Mouse (Mus musculus) lung, postnatal 0 days (tissue): ENCODE measurements around the gene Usp27x. TPM values are rescaled to one million over a fixed set of nuclear protein-coding genes. Genes with fewer than 3 reads are reported as not detected.

Experiments used
- ATAC-seq: fragments of 200-750 bp; cut with Nextera tagmentation; 2 replicates; pipeline ENCODE4 v1.8.0; 2017; ENCODE audit warnings: moderate library complexity
- DNase-seq: peaks from one replicate; pipeline ENCODE4 v3.0.0-alpha.2; 2016; ENCODE audit warnings: low spot score
- H3K27ac ChIP-seq: fragments of 300-500 bp; sonication (generic); 2 replicates; pipeline ENCODE4 v1.5.1; 2014; ENCODE audit warnings: antibody characterized with exemption, mild to moderate bottlenecking, low read length, mixed read lengths
- H3K27me3 ChIP-seq: fragments of 300-500 bp; sonication (generic); replicated peaks from 2 replicates; pipeline ENCODE4 v1.6.1; 2014; ENCODE audit warnings: low read length, mixed read lengths; ENCODE audit not compliant: insufficient read depth
- H3K36me3 ChIP-seq: fragments of 300-500 bp; sonication (generic); 2 replicates; pipeline ENCODE4 v1.6.1; 2014; ENCODE audit warnings: low read length, mixed read lengths; ENCODE audit not compliant: insufficient read depth
- H3K4me1 ChIP-seq: fragments of 300-500 bp; sonication (generic); 2 replicates; pipeline ENCODE4 v1.6.1; 2014; ENCODE audit warnings: antibody characterized with exemption, low read depth, low read length, mixed read lengths; ENCODE audit not compliant: insufficient read depth
- H3K4me2 ChIP-seq: fragments of 300-500 bp; sonication (generic); replicated peaks from 2 replicates; pipeline ENCODE4 v1.6.1; 2014; ENCODE audit warnings: low read depth, mild to moderate bottlenecking, low read length, moderate library complexity, mixed read lengths
- H3K4me3 ChIP-seq: fragments of 300-500 bp; sonication (generic); 2 replicates; pipeline ENCODE4 v1.5.1; 2014; ENCODE audit warnings: low read depth, low read length
- H3K9ac ChIP-seq: fragments of 300-500 bp; sonication (generic); replicated peaks from 2 replicates; pipeline ENCODE4 v1.6.1; 2014; ENCODE audit warnings: low read depth, mild to moderate bottlenecking
- H3K9me3 ChIP-seq: fragments of 300-500 bp; sonication (generic); 2 replicates; pipeline ENCODE4 v1.6.1; 2016; ENCODE audit warnings: low read length, mixed read lengths
- CTCF ChIP-seq: IDR thresholded peaks from 2 replicates; pipeline ENCODE4 v1.5.1; 2016; ENCODE audit warnings: antibody characterized with exemption, mild to moderate bottlenecking
- EP300 ChIP-seq: IDR thresholded peaks from 2 replicates; pipeline ENCODE4 v1.6.1; 2016; ENCODE audit warnings: antibody characterized with exemption, mild to moderate bottlenecking, control low read depth
- WGBS: fragments of 180-500 bp; shearing (Covaris S2); extraction: QIAGEN DNeasy Blood & Tissue Kit; methylation state at CpG from one replicate; pipeline ENCODE4 v1.1.7; 2014; 5-methylcytosine and 5-hydroxymethylcytosine counted together
- polyA plus RNA-seq: library from polyadenylated mRNA; unstranded; fragments of >200 nt; fragmentation: Nextera tagmentation; extraction: Ambion mirVana; gene quantifications from 2 replicates; pipeline ENCODE4 v1.2.1, GENCODE M21; 2015

Gene Usp27x
- polyA plus RNA-seq, 1 experiment from 2014 or later, result 0.62 TPM

DNA sequence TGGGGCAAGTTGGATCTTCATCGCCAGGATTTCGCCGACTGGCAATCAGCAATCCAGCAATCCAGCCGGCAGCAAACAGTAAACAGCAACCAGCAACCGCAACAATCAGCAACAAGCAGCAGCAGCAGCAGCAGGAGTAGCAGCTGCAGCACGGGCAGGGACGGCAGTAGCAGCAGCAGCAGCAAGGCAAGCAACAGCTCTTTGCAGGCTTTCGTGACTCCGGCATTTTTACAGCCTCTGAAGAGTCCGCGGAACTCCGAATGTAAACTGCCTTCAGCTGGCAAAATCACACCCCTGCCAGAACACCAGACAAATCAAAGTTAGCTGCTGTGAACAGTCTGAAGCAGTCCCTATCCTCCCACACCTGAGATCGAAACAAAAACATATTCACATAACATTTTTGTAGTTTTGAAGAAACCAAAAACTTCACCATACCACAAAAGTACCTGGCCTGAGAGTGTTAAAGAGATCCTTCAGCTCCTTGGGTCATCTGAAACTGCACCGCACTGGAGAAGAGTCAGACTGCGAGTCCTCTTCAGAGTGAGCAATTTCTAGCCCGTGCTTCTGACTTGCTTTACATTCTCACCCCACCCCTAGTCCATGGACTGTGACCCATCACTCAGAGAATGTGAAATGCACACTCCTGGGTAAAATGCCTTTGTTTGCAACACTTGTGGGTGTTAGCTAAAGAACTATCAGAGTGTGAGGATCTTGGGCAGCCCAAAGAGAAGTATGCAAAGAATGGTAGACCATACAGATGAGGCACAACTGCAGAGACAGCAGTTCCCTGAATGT lies 36.8 kb upstream of the Usp27x start:
- DNase-seq (no peak), ATAC-seq (no peak)
- Histone ChIP-seq H3K27ac (no peak overlapping the region), H3K4me3 (no peak overlapping the region), H3K4me1 (no peaks in the 10 kb centered on the region), H3K27me3 (no peaks in the 10 kb centered on the region), H3K9ac (no peak overlapping the region), H3K9me3 (no peaks in the 10 kb centered on the region), H3K4me2 (0 out of 2 replicates have a peak overlapping the region, but pooled peaks have one; percentile 17), H3K36me3 (no peaks in the 10 kb centered on the region)
- WGBS, result 53% methylated on average over 16 of the region's 16 CpGs
- TF ChIP-seq CTCF, result no peak
- no peak for TF ChIP-seq EP300

DNA sequence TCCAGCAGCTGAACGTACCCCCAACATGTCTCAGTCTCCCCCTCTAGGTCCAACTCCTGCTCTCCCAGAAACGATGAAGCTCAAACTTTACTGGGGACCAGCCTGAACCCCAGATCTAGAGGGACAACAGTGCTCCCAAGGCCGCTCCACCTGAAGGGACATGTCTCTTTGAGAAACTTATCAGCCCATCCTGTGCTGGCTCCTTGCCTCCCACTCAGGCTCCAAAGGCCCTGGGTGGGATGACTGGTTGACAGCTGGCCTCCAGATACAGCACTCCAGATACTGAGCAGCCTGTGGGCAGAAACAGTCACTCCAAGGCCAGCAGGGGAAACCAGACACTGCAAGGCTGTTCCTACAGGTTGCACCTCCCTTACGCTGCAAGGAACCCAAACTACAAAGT lies 956 bp upstream of the Usp27x start:
- no peaks in the 10 kb centered on the region for H3K9me3 ChIP-seq
- no peak overlapping the region for H3K9ac ChIP-seq
- H3K4me1 ChIP-seq, result no peaks in the 10 kb centered on the region
- ATAC-seq, result no peak
- no peaks in the 10 kb centered on the region for H3K27me3 ChIP-seq
- DNase-seq, result no peak
- H3K4me2 ChIP-seq, result peak overlapping the region; percentile 74
- no peak for TF ChIP-seq CTCF
- TF ChIP-seq EP300, result no peak
- H3K4me3 ChIP-seq, result peak overlapping the region; percentile 54; the same call in 1 of the 2 replicates
- H3K27ac ChIP-seq, result peak overlapping the region; percentile 79
- WGBS, result 33% methylated on average over 4 of the region's 4 CpGs
- no peaks in the 10 kb centered on the region for H3K36me3 ChIP-seq

DNA sequence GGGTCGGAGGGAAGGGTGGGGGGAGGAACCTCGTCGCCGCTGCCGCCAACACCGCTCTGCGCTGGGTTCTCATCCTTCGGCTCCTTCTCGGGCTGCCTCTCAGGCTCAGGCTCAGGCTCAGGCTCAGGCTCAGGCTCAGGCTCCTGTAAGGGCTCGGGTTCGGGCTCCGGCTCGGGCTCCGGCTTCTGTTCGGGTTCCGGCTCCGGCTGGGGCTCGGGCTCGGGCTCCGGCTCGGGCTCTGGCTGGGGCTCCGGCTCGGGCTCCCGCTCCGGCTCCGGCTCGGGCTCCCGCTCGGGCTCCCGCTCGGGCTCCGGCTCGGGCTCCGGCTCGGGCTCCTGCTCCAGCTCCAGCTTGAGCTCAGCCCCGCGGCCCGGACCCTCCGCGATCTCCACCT lies 311 bp downstream of the Usp27x start:
- TF ChIP-seq EP300 (no peak), CTCF (no peak)
- Histone ChIP-seq H3K36me3 (no peaks in the 10 kb centered on the region), H3K9me3 (no peaks in the 10 kb centered on the region), H3K9ac (peak overlapping the region; percentile 43), H3K4me1 (no peaks in the 10 kb centered on the region), H3K4me2 (peak overlapping the region; percentile 74), H3K27ac (peak overlapping the region; percentile 79), H3K4me3 (peak overlapping the region; percentile 54), H3K27me3 (no peaks in the 10 kb centered on the region)
- DNase-seq (no peak), ATAC-seq (peak; percentile 40)
- WGBS, result 0% methylated on average over 2 of the region's 40 CpGs

- DNase-seq (no peak), ATAC-seq (no peak)
- Histone ChIP-seq H3K36me3 (no peaks in the 10 kb centered on the region), H3K4me3 (no peak overlapping the region), H3K9me3 (no peaks in the 10 kb centered on the region), H3K27ac (no peak overlapping the region), H3K4me2 (no peak overlapping the region), H3K4me1 (no peaks in the 10 kb centered on the region), H3K27me3 (no peaks in the 10 kb centered on the region), H3K9ac (no peak overlapping the region)
- whole genome bisulfite sequencing, result 38% methylated on average over 2 of the region's 2 CpGs
- TF ChIP-seq CTCF, result peak; percentile 37; the same call in 1 of the 2 replicates
- no peak for TF ChIP-seq EP300
Measured at GRCm38 (mm10) chrX:7325455-7325854, 50.2 kb downstream of the Usp27x start.

GRCm38 (mm10) chrX:7322288-7322687 lies 53.3 kb downstream of the Usp27x start:
- Histone ChIP-seq H3K4me2 (no peak overlapping the region), H3K27ac (no peak overlapping the region), H3K9ac (no peak overlapping the region), H3K9me3 (no peaks in the 10 kb centered on the region), H3K4me1 (no peaks in the 10 kb centered on the region), H3K27me3 (no peaks in the 10 kb centered on the region), H3K36me3 (no peaks in the 10 kb centered on the region), H3K4me3 (no peak overlapping the region)
- DNase-seq (peak; percentile 42), ATAC-seq (no peak)
- TF ChIP-seq EP300 (no peak), CTCF (peak; percentile 72)
- WGBS, result 18% methylated on average over 7 of the region's 7 CpGs

Other genes starting within 250 kb of the Usp27x start
- 3.1 and 3.2 TPM in 2 replicates for gene Clcn5, start 56.5 kb downstream of the Usp27x start, polyA plus RNA-seq
- gene Foxp3, start 197.8 kb upstream of the Usp27x start, polyA plus RNA-seq, result 0.20 TPM in 1 of 2 replicates, not detected in the other
- gene Ppp1r3f, start 198.5 kb upstream of the Usp27x start, polyA plus RNA-seq, result 0.91 and 1.2 TPM in 2 replicates
- 18.2 and 18.8 TPM in 2 replicates for gene Ccdc22, start 229.7 kb upstream of the Usp27x start, polyA plus RNA-seq
- 0.04 and 0.12 TPM in 2 replicates for gene Cacna1f, start 231.3 kb upstream of the Usp27x start, polyA plus RNA-seq